Mouse (Mus musculus): ENCODE results near the gene Cast.

DNA sequence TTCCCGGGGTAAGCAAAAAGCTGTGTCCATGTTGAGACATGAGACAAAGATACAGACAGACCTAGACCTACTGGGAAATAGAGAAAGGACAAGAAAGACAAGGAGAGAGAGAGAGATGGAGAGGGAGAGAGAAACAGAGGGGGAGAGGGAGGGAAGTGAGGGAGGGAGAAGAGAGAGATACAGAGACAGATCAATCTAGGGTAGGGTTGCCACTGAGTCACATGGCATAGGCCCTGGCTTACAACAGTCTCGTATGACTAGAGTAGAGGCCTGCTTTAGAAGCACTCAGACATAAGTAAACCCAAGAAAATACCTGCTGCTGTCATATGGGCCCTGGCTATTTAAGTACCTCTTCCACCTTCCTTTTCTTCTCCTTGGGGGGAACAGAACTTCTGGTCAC is 72.2 kb downstream of the Cast start:
- TF ChIP-seq POLR2A (IDR thresholded peaks at IDR 0.05; ENCODE audit: borderline replicate concordance, control insufficient read depth, low read depth, low read length), result no peak
- TF ChIP-seq CTCF (IDR thresholded peaks at IDR 0.05; ENCODE audit: control insufficient read depth, insufficient read depth, low read length), result no peak
